Mouse (Mus musculus) liver, postnatal 0 days (tissue): ENCODE results near the gene Gfod1.

Experiments used
- CTCF ChIP-seq: sonication (generic); IDR thresholded peaks from 2 replicates; pipeline ENCODE4 v1.5.1; 2016; ENCODE audit warnings: antibody characterized with exemption, low read depth
- EP300 ChIP-seq: IDR thresholded peaks from 2 replicates; pipeline ENCODE4 v1.6.1; 2016; ENCODE audit warnings: antibody characterized with exemption, low read depth, mild to moderate bottlenecking

DNA sequence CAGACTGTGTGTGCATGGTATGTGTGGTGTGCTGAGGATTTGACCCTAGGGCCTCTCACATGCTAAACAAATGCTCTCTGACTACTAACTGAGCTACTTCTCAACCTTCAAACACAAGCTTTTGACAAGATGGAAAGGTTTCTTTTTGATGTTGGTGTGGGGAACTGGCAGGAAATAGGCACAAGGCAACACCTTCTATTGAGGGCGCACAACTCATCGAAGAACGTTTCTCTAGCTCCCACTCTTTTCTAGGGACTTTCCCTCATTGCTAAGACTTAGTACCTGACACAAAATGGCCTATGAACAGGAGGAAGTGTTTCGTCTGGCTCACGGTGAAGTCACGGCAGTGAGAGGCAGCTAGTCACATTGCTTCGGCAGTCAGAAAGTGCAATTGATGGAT, 126.7 kb downstream of the Gfod1 start:
- no peak for TF ChIP-seq EP300
- TF ChIP-seq CTCF = no peak
